Mouse (Mus musculus): ENCODE results near the gene Gpr157. TPM values are rescaled to one million over a fixed set of nuclear protein-coding genes. Genes with fewer than 3 reads are reported as not detected.
"Not testable (repeated sequence)": the region's sequence is repeated elsewhere in the genome, so short reads cannot be mapped to it uniquely, and the experiment has no call there.

Gene Gpr157
- under 1 TPM; 0.15 to 0.30 TPM for polyA plus RNA-seq (2017; shearing (Covaris generic))

GRCm38 (mm10) chr4:150087161-150087889, at the start of gene Gpr157:
TSS of gene Gpr157 (plus strand) at chr4:150087365.
- ATAC-seq = peak; percentile 93

GRCm38 (mm10) chr4:150038533-150038932, 48.6 kb upstream of the Gpr157 start:
- ATAC-seq = no peak

DNA sequence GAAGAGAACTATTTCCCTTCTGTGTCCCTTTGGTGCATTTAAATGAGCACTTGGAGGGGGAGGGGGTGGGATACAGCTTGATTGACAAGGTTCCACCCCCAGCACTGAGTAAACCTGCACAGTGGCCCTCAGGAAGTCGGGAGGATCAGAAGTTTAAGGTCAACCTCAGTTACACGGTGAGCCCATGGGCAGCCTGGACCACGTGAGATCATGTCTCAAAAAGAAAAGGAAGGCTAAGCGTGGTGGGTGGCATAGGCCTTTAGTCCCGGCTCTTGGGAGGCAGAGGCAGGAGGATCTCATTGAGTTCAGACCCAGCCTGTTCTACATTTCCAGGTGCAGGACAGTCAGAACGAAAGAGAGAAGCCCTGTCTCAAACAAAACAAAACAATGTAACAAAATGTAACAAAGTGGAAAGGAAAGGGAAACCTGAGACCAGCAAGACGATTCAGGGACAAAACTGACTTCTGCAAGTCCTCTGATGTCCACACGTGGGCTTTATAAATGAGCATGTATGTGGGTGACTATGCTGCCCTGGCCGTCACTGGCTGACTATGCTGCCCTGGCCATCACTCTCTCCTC, 47.1 kb upstream of the Gpr157 start:
- ATAC-seq = no peak

- ATAC-seq = not testable (repeated sequence)
Observed at GRCm38 (mm10) chr4:150040856-150041255, 46.3 kb upstream of the Gpr157 start.

DNA sequence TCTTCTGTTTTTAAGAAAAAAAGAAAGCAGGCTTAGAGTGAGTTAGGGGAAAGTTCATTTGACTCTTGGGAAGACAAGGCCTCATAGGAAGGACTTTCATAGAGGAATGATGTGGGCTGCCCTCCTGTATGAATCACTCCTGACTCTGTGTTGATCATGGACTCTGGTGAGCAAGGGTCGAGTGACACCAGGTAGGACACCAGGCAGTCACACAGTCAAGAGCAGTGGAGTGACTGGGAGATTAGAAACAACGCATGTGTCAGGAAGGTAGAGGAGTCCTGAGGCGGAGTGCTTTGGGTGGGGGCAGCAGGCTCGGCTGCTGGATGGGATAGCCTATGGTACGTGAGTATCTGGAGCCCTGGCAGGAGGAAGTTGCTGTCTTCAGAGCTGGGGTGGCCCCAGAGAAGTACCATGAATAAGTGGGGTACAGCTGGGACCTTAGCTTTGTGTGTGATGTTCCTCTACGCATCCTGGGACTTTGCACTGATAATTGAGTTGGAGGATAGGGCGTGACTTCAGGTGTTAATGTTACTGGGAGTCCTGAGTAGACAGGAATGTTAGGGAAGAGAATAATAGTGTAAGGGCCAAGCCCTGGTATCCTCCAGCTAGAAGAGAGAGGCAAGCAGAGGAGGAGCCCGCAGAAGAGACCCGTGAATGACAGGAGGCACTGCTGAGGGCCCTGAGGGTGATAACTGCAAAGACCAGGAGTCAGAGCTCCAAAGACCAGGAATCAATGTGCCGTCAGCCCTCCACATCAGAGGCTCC, 45.6 kb upstream of the Gpr157 start:
- no peak for ATAC-seq

DNA sequence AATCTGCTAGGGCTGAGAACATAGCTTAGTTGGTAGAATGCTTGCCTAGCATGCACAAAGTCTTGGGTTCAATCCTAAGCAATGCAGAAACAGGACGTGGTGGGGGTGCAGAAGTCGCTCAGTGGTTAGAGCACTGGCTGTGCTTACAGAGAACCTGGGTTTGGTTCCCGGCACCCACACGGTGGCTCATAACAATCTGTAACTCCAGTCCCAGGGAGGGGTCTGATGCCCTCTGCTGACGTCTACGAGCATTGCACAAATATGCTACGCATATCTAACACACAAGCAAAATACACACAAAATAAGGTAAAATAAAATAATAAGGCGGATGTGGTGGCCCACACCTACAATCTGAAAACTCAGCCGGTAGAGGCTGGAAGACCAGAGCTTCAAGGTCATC, 43.6 kb upstream of the Gpr157 start:
- no peak for ATAC-seq

DNA sequence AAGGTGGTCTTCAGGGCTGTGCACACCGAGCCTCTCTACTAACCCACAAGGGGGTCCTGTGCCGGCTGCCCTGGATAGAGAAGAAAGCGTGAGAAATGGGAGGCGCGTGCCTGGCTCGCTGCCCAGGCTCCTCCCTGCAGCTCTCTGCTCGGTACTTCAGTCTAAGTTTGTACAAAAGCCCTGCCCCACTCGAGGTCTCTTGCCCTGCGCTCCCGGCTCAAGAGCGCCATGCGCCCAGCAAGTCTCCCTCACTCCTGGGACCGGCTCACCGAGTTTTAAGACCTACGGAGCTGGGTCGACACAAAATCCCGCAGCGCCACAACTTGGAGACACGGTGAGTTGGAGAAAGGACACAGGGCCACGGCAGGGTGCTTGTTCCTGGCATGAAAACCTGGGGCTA, 39.1 kb upstream of the Gpr157 start:
- ATAC-seq = no peak

- no peak for ATAC-seq
Observed at GRCm38 (mm10) chr4:150048478-150049156, 38.5 kb upstream of the Gpr157 start.

DNA sequence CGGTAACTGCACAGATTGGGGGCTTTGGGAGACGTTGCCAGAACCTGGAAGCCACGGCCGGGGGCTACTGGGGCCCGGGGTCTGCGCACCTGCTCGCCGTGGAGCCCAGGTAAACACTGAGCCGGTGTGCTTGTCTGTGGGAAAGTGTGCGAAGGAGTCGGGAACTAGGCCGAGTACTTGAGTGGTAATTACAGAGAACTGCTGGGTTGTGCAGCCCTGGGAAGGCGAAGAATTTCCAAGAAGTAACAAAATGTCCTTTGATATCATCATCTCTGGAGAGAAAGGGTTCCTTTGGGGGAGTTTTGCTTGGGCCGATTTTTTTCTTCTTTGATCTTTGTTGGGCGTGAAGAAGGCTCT, 38.0 kb upstream of the Gpr157 start:
- ATAC-seq = no peak

DNA sequence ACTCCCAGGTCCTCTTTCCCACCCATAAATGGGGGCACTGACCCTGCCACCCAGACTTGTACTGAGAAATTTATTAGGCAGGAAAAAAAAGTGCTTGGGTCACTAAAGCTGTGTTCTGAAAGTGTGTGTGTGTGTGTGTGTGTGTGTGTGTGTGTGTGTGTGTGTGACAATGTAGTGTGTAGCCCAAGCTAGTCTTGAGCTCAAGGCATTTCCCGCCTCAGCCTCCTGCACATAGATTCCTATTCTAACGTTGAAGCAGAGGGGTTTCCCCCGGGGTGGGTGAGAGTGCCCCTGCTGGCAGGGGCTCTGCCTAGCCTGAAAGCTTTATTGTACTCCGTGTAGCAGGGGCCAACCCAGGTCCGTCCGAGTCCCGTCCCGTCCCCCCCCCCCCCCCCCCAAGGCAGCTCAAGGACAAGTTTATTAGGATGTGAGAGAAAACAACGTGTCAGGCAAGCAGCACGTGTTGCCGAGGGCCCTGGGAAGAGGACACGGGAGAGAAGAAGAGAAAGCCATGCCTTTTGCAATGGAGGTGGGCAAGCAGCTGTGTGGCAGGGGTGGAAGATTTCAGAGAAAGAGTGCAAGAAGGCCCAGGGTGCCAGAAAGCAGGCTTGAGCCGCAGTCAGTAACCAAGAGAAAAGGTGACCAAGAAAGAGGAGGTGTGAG, 37.5 kb upstream of the Gpr157 start:
- no peak for ATAC-seq

GRCm38 (mm10) chr4:150051514-150051913, 35.7 kb upstream of the Gpr157 start:
- no peak for ATAC-seq

DNA sequence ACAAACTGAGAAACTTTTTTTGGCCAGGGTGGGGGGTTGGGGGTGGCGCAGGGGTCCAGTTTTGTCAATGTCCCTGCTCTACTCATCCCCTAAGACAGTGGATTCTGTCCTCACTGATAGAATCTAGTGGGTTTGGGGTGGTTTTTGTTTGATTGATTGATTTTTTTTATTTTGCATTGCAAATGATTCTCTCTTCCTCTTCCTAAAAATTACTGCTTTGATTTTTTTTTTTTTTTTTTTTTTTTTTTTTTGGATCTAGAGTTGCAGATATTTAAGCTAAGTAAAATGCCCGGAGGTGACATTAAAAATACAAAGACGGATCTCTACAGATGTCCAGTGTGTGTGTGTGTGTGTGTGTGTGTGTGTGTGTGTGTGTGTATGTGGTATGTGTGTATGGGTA, 34.8 kb upstream of the Gpr157 start:
- no peak for ATAC-seq

GRCm38 (mm10) chr4:150056171-150056570, 31.0 kb upstream of the Gpr157 start:
- no peak for ATAC-seq

DNA sequence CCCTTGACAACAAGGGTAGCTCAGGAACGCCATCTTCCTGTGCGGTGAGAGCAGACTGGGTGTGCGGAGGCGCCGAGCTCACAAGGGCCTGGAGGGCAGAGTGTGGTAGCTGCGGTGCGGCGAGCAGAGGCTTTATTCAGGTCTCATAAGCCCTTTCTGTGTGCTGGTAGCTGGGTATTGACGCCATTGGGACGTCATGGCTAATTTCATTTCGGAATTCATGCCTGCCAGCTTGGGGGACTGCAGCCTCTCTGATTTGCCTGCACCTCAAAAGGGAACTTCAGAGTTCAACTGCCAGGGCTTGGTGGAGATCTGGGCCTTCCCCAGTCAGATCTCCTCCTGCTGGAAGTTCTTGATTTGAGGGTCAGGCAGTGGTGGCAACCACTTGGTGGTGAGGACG, 29.4 kb upstream of the Gpr157 start:
- ATAC-seq = no peak

DNA sequence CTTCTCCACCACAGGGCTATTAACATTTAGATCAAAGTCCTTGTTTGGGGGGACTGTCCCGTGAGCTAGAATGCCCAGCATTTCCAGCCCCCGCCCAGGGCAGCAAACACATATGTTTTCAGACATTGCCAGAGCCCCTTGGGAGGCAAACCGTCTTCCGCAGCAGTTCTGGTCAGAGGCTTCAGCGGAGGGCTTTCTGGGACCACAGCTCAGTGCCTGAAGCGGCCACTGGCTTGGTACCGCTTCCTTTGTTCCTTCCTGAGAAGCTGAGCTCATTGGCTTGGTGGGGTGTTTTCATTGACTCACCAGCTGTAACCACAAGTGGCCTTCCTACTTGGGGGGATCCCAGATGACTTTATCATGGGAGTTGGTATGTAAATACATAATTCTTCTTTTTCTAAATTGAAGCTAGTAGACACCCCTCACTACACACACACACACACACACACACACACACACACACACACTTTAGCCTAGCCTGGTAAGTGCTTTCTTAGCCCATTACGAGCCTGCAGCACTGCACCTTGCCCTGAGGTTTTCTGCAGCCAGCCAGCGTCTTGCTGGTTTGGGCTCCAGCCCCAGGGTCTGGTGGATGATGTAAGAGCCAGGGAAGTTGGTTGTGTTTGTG, 27.2 kb upstream of the Gpr157 start:
- ATAC-seq = no peak

DNA sequence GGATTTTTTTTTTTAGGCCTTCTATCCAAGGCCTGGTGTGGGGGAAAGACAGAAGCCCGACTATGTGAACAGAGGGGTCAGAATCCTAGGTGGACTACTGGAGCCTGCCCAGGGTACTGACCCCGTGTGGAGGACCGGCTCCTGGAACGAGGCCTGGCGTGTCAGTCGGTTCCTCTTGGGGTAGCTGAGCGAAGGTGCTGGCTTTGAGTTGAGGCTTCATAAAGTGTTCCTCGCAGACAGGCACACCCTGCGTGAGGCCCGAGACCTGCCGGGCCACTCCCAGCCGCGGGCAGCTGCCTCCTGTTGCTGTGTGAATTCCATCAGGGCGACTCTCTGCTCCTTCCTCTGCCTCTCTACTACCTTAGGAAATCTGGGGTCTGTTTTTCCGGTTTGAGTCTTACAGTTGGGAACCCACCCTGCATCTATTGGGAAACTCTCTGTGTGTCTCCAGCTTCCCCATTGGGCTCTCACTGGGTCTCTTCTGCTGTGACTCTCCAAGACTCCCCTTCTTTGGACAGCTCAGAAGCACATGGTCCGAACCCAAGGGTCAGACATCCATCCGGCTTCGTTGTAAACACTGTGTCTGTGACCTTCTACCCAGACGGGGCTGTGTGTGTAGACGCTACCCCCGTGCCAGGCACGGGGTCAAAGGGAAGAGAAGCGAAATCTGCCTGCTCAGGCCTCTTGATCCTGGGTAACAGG, 26.5 kb upstream of the Gpr157 start:
- ATAC-seq = no peak

DNA sequence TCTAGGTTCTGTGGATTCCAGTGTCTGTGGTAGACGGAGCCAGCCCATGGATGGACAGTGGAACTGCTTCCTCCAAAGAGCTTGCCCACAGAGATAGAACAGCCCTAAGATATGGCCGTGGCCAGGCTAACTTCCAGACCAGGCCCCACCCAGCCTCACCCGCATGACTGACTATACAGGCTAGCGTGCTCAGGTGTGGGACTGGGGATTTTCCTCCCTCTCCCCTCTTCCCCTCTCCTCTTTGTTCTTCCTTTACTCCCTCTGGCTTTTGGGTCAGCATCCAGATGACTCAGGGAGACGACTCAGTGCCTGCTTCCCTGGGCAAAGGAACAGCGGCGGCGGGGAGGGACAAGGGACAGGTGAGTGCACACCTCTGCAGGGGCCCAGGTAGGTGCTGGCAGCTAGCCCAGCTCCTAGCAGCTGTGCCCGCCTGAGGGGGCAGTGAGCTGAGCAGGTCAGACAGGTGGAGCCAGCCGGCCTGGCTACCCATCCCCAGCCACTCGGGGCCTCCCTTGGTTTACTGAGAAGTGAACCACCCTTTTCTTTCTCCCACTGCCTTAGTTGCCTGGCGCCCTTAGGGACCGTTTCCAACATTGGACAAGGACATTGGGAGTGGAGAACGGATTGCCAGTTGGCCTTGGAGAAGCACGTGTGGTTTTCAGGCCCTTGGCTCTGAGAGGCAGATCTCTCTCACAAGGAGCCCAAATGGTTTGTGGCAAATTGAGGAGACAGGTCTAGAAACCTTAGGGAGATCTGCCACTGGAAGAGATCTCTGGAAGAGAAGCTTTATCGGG, 25.5 kb upstream of the Gpr157 start:
- ATAC-seq = no peak

- ATAC-seq = no peak
Observed at GRCm38 (mm10) chr4:150066706-150067323, 20.4 kb upstream of the Gpr157 start.

DNA sequence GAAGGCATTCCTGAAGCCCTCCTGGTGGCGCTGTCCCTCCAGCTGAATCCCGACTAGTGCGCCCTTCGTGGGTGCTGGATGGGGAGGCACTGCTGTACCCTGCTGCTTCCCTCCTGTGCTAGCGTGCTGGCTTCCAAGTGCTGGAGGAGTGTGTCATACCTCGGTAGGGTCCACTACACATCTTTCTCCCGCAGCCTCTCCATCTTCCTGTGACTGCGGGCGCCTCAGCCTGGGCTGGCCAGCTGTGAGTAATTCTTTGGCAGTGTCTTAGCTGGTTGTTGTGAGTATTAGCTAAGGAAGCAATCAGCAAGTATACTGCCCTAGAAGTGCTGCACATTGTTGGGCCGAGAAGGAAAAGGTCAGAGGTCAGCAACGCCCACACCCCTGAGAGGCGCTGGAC, 18.9 kb upstream of the Gpr157 start:
- no peak for ATAC-seq

DNA sequence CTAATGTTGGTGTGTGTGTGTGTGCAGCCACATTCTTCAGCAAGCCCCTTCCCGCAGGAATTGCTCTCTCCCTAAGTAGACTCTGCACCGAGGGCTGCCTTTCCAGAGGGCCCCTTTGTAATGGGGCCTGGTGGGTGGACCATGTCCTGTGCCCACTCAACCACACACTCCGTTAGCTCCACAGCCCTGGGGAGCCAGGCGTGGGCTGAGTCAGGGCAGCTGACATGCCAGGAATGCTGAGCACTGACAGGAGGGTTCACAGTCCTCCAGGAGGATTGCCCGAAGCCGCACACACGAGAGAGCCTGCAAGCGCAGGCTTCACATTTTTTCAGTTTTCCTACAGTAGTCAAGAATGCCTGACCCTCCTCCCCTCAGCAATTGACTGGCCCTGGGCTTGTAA, 17.0 kb upstream of the Gpr157 start:
- ATAC-seq = no peak
